Mouse (Mus musculus): ENCODE data around the gene Cntn3.

Cntn3 gene

GRCm38 (mm10) chr6:102438353-102438752 is 134.5 kb downstream of the Cntn3 start:
- no peak for DNase-seq

- DNase-seq = no peak
Observed at GRCm38 (mm10) chr6:102427549-102427948, 145.4 kb downstream of the Cntn3 start.

- no peak for DNase-seq
Observed at GRCm38 (mm10) chr6:102421781-102422180, 151.1 kb downstream of the Cntn3 start.

- DNase-seq = no peak
Observed at GRCm38 (mm10) chr6:102388590-102388989, 184.3 kb downstream of the Cntn3 start.

GRCm38 (mm10) chr6:102372112-102372511 is 200.8 kb downstream of the Cntn3 start:
- no peak for DNase-seq

GRCm38 (mm10) chr6:102363880-102364279 is 209.0 kb downstream of the Cntn3 start:
- DNase-seq = no peak

- DNase-seq = no peak
Observed at GRCm38 (mm10) chr6:102363291-102363832, 209.5 kb downstream of the Cntn3 start.

GRCm38 (mm10) chr6:102332144-102332543 is 240.8 kb downstream of the Cntn3 start:
- no peak for DNase-seq

- no peak for DNase-seq
Observed at GRCm38 (mm10) chr6:102326711-102327110, 246.2 kb downstream of the Cntn3 start.

GRCm38 (mm10) chr6:102322614-102323284 is 250.2 kb downstream of the Cntn3 start:
- DNase-seq = no peak

- no peak for DNase-seq
Observed at GRCm38 (mm10) chr6:102319755-102320154, 253.1 kb downstream of the Cntn3 start.

GRCm38 (mm10) chr6:102282889-102283288 is 290.0 kb downstream of the Cntn3 start:
- no peak for DNase-seq

- no peak for DNase-seq
Observed at GRCm38 (mm10) chr6:102231015-102231414, 341.9 kb downstream of the Cntn3 start.

GRCm38 (mm10) chr6:102186316-102186715 is 386.6 kb downstream of the Cntn3 start:
- no peak for DNase-seq

GRCm38 (mm10) chr6:102170913-102171312 is 402.0 kb downstream of the Cntn3 start:
- DNase-seq = no peak

- DNase-seq = no peak
Observed at GRCm38 (mm10) chr6:102161186-102161585, 411.7 kb downstream of the Cntn3 start.

GRCm38 (mm10) chr6:102121676-102122075 is 451.2 kb downstream of the Cntn3 start:
- no peak for DNase-seq

- no peak for DNase-seq
Observed at GRCm38 (mm10) chr6:102120003-102120402, 452.9 kb downstream of the Cntn3 start.

- DNase-seq = no peak
Observed at GRCm38 (mm10) chr6:102113629-102114028, 459.3 kb downstream of the Cntn3 start.
